Mouse (Mus musculus) ES-E14 (cell line): ENCODE data around the gene Bcl3. TPM values are rescaled to one million over a fixed set of nuclear protein-coding genes. Genes with fewer than 3 reads are reported as not detected.

Source experiments
- DNase-seq: peaks from one replicate; pipeline ENCODE4 v3.0.0-alpha.2; 2013; ENCODE audit warnings: low read depth, low spot score
- H3K27ac ChIP-seq: 2 replicates; pipeline ENCODE4 v1.5.1; 2012; ENCODE audit warnings: low read depth, mild to moderate bottlenecking, low read length, moderate library complexity, mixed read lengths; ENCODE audit not compliant: poor library complexity, insufficient read depth, severe bottlenecking
- H3K36me3 ChIP-seq: 2 replicates; pipeline ENCODE4 v1.6.1; 2012; ENCODE audit warnings: mild to moderate bottlenecking, low read length, moderate library complexity, mixed read lengths; ENCODE audit not compliant: control insufficient read depth, poor library complexity, insufficient read depth, severe bottlenecking
- H3K4me1 ChIP-seq, 2 experiments: fragments of 150-350 bp in 1 of 2; sonication (generic) in 1 of 2; 2 replicates each; pipeline ENCODE4 v1.6.1; 2012; ENCODE audit warnings: low read length in 2 of 2, mild to moderate bottlenecking in 1 of 2, mixed read lengths in 1 of 2; ENCODE audit not compliant: control insufficient read depth in 2 of 2, insufficient read depth in 2 of 2, poor library complexity in 1 of 2
- H3K4me3 ChIP-seq, 2 experiments: fragments of 150-350 bp in 1 of 2; sonication (generic) in 1 of 2; 2 replicates each; pipeline ENCODE4 v1.5.1; 2012; ENCODE audit warnings: low read length in 2 of 2, low read depth in 1 of 2, mild to moderate bottlenecking in 1 of 2, mixed read lengths in 1 of 2; ENCODE audit not compliant: insufficient read depth in 1 of 2, poor library complexity in 1 of 2, severe bottlenecking in 1 of 2
- H3K9ac ChIP-seq: 2 replicates; pipeline ENCODE4 v1.6.1; 2012; ENCODE audit warnings: low read depth, mild to moderate bottlenecking, low read length, mixed read lengths; ENCODE audit not compliant: poor library complexity, insufficient read depth, severe bottlenecking
- H3K9me3 ChIP-seq: fragments of 150-350 bp; sonication (generic); 2 replicates; pipeline ENCODE4 v1.6.1; 2012; ENCODE audit warnings: low read depth, mild to moderate bottlenecking, low read length; ENCODE audit not compliant: control insufficient read depth, insufficient read depth
- CHD2 ChIP-seq: IDR thresholded peaks from 2 replicates; pipeline ENCODE4 v1.6.1; 2014; ENCODE audit warnings: mild to moderate bottlenecking, low read depth, low read length, inconsistent platforms
- HCFC1 ChIP-seq: IDR thresholded peaks from 2 replicates; pipeline ENCODE4 v1.6.1; 2012; ENCODE audit warnings: low read length, inconsistent platforms, borderline replicate concordance; ENCODE audit not compliant: insufficient read depth
- MAFK ChIP-seq: IDR thresholded peaks from 2 replicates; pipeline ENCODE4 v1.6.1; 2014; ENCODE audit warnings: mild to moderate bottlenecking, low read depth, low read length, inconsistent platforms; ENCODE audit not compliant: insufficient read depth
- ZC3H11A ChIP-seq: IDR thresholded peaks from 2 replicates; pipeline ENCODE4 v1.6.1; 2012; ENCODE audit warnings: low read depth, mild to moderate bottlenecking, inconsistent platforms, low read length, borderline replicate concordance
- ZNF384 ChIP-seq: IDR thresholded peaks from 2 replicates; pipeline ENCODE4 v1.6.1; 2012; ENCODE audit warnings: low read depth, low read length, inconsistent platforms
- in situ Hi-C, 2 experiments: fragments of 600-800 bp; cut with MboI; formaldehyde crosslinking; loops; one replicate each; pipeline ENCODE4 v1.15.1; 2025; ENCODE audit warnings: low sequenced_read_pairs in 2 of 2, inconsistent platforms in 1 of 2; ENCODE audit not compliant: unreplicated experiment in 2 of 2
- total RNA-seq: library from RNA; depleted of rRNA; stranded (reverse); fragments of 300-350 nt; gene quantifications from 2 replicates; pipeline ENCODE4 v1.2.3, GENCODE M21; 2012

The Bcl3 gene
- total RNA-seq, 1 experiment = 14.3 TPM

DNA sequence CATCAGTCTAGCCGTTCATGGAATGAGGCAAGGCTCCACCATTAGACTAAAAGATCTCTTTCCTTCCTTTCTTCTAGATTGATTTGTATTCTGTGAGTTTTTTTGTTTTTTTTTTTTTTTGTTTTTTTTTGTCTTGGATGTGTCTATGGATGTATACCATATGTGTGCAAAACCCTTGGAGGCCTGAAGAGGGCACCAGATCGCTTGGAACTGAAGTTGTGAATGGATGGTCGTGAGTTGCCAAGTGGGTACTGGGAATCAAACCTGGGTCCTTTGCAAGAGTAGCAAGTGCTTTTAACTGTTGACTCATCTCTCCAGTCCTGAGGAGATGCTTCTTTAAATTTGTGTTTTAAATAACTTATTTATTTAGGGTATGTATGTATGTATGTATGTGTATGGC is 11.5 kb upstream of the Bcl3 start:
- Histone ChIP-seq H3K27ac (no peak overlapping the region), H3K9me3 (no peaks in the 10 kb centered on the region), H3K9ac (no peak overlapping the region), H3K4me1 (peaks cover 5 to 15% of the 10 kb centered on the region in 2 experiments; a peak in 3 of 4 replicates), H3K4me3 (no peak overlapping the region), H3K36me3 (no peaks in the 10 kb centered on the region)
- no peak for DNase-seq
- in situ Hi-C loops = no loop called here
- no peak for TF ChIP-seq CHD2
- no peak for TF ChIP-seq ZNF384
- no peak for TF ChIP-seq MAFK
- TF ChIP-seq ZC3H11A = no peak
- no peak for TF ChIP-seq HCFC1

DNA sequence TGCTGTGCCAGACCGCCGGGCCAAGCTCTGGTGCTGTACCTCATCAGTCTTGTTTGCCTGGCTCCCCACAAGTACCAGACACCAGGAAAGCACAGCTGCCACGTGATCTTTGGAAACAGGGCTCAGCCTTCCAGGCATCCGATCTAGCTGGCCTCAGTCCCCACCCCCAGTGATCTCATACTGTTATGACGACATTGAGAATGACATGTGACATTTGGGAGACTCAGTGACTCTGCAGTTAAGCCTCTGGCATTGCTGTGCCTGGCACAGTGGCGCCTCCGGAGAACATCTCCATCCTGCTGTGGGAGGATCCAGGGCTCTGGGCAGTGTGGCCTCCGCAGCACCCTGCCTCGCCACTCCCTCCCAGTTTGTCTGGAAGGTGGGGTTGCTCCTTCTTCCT is 9.3 kb upstream of the Bcl3 start:
- Histone ChIP-seq H3K9me3 (no peaks in the 10 kb centered on the region), H3K4me1 (peaks cover 5 to 18% of the 10 kb centered on the region in 2 experiments; a peak in 3 of 4 replicates), H3K4me3 (no peak overlapping the region), H3K27ac (no peak overlapping the region), H3K9ac (no peak overlapping the region), H3K36me3 (no peaks in the 10 kb centered on the region)
- no peak for DNase-seq
- TF ChIP-seq ZC3H11A = no peak
- TF ChIP-seq HCFC1 = no peak
- no peak for TF ChIP-seq CHD2
- no peak for TF ChIP-seq MAFK
- no peak for TF ChIP-seq ZNF384
- in situ Hi-C loops = no loop called here

DNA sequence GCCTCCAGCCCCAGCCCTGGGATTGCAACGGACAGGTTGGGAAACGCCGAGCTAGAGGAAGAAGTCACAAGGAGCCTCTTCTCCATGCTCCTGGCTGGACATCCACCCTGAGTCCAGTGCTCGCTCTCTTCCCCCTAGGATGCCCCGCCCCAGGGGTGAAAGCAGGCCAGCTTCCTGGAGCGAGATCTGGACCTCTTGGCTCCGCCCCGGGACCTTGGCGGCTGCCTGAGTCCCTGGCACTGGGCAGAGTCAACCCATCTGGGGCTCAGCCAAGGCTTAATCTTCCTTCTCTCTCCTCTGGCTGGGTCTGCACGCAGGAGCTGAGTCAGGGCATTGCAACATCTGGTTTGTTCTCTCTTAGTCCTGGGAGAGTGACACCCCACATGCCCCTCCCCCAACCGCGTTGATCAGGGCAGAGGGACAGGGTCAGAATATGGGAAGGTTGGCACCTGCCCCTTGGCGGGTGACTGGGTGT is 8.1 kb upstream of the Bcl3 start:
- H3K4me3 ChIP-seq = peak overlapping the region in 1 of 2 experiments; percentile 17; a peak in 1 of 4 replicates
- no peak for DNase-seq
- peak overlapping the region; percentile 18; the same call in 1 of the 2 replicates for H3K9ac ChIP-seq
- 0 out of 2 replicates have a peak overlapping the region, but pooled peaks have one; percentile 16 for H3K27ac ChIP-seq
- TF ChIP-seq ZC3H11A (no peak), HCFC1 (no peak), CHD2 (no peak), MAFK (no peak), ZNF384 (no peak)
- H3K36me3 ChIP-seq = no peaks in the 10 kb centered on the region
- in situ Hi-C loops = no loop called here
- H3K9me3 ChIP-seq = no peaks in the 10 kb centered on the region
- peaks cover 5 to 19% of the 10 kb centered on the region in 2 experiments; a peak in 3 of 4 replicates for H3K4me1 ChIP-seq

DNA sequence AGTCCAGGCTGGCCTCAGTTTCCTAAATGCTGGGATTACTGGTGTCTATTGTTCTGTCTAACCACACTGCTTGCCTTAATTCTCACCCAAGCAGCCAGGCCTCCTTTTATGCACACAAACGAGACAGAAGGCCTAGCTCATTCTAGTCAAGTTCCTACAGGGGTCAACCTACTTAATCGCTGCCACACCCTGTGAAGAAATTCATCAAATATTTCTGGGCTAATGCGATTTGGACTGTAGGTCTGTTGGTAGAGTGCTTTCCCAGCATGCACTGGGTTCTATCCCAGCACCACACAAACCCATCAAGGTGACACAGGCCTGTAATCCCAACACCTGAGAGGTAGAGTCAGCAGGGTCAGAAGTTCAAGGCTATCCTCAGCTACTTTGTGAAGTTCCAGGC is 7.1 kb upstream of the Bcl3 start:
- Histone ChIP-seq H3K27ac (no peak overlapping the region), H3K4me3 (no peak overlapping the region), H3K4me1 (peaks cover 5 to 20% of the 10 kb centered on the region in 2 experiments; a peak in 3 of 4 replicates), H3K9ac (no peak overlapping the region), H3K36me3 (no peaks in the 10 kb centered on the region), H3K9me3 (no peaks in the 10 kb centered on the region)
- DNase-seq = no peak
- TF ChIP-seq ZC3H11A = no peak
- in situ Hi-C loops = no loop called here

DNA sequence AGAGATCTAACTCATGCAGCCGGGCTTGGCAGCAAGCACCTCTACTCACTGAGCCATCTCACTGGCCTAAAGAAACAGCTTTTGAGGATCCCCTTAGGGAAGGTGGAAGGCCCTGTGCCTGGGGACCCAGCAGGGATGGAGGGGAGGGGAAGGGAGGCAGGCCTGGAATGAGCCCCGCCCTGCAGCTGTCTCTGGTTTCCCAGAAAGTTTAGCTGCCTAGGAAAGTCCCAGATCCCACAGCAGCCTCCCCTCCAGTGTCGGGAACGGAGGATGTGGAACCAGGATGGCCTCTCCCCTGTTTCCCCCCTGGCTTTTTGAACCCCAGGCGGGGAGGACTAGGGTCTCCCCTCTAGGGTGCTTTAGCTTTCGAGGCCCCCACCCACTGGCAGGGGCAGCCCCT is 4.2 kb upstream of the Bcl3 start:
- peak overlapping the region in 1 of 2 experiments; percentile 23; a peak in 1 of 4 replicates for H3K4me3 ChIP-seq
- no peak for TF ChIP-seq CHD2
- no peak for TF ChIP-seq HCFC1
- TF ChIP-seq MAFK = no peak
- no peak for TF ChIP-seq ZNF384
- TF ChIP-seq ZC3H11A = no peak
- peak; percentile 56 for DNase-seq
- in situ Hi-C loops = no loop called here
- H3K27ac ChIP-seq = peak overlapping the region; percentile 93
- no peaks in the 10 kb centered on the region for H3K9me3 ChIP-seq
- peaks cover 5 to 21% of the 10 kb centered on the region in 2 experiments; a peak in 3 of 4 replicates for H3K4me1 ChIP-seq
- H3K36me3 ChIP-seq = no peaks in the 10 kb centered on the region
- peak overlapping the region; percentile 67 for H3K9ac ChIP-seq
